Mouse (Mus musculus) lung, postnatal 10 days (tissue): Measurements from ENCODE around the gene Tspan17.

ENCODE experiments used
- DNase-seq: peaks from one replicate; pipeline ENCODE4 v3.0.0; 2021

The Tspan17 gene

DNA sequence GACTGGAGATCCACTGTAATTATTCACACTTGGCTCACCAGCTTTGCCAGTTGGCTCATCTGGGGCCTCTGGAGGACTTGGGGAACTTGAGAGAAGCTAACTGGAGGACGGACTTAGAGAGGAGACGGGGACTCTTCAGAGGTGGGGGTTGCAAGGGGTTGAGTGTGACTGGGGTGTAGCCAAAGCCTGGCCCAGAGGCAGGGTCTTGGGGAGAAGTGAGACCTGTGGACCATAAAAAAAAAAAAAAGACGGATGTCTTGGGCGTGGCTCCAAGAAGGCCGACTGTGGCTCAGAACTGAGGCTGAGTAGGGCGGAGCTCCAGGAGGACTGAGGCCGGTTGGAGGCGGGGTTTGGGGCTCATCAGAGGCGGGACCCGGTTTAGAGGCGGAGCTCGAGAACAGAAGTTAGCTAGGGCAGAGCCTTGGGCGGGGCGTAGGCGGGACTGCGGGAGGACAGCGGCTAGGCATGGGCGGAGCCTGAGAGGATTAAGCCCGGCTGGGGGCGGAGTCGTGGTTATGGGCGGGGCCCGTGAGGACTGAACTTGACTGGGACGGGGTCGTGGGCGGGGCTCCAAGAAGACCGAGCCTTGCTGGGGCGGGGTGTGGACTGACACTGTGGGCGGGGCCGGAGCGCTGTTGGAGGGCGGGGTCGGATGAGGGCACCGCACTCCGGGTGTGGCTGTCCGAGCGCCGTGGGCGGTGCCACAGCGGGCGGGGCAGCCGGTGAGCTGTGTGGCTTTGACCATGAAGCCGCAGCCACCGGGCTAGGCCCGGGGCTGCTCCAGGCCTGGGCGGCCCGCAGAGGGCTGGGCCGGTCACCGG is at the start of gene Tspan17:
Tspan17 (plus strand) TSS at position 638 of the 821 bp plus-strand sequence.
- peak; percentile 99 for DNase-seq

DNA sequence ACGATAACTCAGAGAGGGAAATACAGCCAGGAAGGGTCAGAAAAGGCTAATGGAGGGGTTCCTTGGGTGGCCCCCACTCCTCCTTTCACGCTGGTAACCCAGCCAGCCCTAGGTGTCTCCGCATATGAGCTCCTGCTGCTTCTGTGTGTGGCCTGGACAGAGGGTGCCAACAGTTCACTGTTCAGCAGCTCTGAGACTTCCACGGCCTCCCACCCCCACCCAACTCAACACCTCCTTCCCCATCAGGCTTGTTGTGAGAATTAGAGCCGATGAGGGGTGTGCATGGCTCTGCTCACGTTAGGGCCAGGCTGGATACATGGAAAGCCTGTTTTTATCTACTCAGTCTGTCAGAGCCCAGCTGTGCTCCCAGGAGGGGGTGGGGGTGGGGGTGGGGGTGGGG is 43.1 kb upstream of the Tspan17 start:
- DNase-seq, result no peak

GRCm38 (mm10) chr13:54746896-54747295 is 42.3 kb upstream of the Tspan17 start:
- no peak for DNase-seq

GRCm38 (mm10) chr13:54748190-54748589 is 41.0 kb upstream of the Tspan17 start:
- DNase-seq, result no peak

GRCm38 (mm10) chr13:54748721-54749060 is 40.5 kb upstream of the Tspan17 start:
- no peak for DNase-seq

DNA sequence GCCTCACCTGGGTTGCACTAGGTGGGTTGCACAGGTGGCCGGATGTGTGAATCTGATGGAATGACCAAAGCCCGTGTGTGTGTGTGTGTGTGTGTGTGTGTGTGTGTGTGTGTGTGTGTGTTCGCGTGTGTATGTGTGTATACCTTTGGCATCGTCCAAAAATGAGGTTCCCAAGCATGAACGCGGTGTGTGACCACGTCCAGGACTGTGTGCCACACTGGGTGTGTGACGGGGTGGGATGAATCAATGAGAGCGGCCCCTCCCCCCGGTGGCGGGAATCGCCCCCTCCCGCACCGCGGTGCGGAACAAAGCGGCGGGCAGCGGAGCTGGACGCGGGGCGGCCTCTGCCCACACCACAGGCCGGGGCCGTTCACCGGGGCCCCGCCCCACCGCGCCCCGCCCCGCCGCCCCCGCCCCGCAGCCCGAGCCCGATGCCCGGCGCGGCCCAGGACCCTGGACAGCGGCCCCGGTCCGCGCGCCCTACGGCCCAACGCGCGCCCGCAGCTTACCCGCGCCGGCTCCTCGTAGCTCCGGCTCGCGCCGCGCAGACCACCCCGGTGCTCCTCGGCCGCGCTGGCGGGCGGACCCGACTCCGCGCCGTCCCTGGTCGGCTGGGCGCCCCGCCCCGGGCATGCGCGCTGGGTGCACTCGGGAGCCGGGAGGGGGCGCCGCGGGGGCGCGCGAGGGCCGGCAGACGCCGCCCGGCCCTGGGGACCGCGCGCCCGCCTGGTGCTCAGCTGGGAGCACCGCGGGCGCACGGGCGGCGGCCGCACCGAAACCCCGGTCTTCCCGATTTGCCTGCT is 39.9 kb upstream of the Tspan17 start:
- peak; percentile 25 for DNase-seq

GRCm38 (mm10) chr13:54749864-54750411 is 39.2 kb upstream of the Tspan17 start, which contains the start of gene Gprin1:
Gene Gprin1 (minus strand): TSS chr13:54749874.
- DNase-seq, result no peak

DNA sequence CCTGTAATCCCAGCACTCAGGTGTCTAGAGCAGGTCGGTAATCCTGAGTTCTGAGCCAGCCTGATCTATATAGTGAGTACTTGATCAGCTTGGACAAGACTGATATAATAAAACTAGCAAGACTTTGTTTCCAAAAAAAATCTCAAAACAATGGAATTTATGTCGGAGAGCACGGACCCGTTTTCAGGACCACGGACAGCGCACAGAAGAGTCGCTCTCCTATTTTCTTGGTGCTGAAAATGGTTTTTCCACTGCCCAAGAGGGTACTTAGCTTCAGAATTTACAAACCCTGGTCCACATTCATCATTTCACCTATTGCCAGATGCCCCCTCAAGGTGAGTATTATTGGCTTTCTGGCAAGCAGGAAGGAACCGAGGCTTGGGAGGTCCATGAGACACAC is 38.5 kb upstream of the Tspan17 start:
- peak; percentile 53 for DNase-seq

DNA sequence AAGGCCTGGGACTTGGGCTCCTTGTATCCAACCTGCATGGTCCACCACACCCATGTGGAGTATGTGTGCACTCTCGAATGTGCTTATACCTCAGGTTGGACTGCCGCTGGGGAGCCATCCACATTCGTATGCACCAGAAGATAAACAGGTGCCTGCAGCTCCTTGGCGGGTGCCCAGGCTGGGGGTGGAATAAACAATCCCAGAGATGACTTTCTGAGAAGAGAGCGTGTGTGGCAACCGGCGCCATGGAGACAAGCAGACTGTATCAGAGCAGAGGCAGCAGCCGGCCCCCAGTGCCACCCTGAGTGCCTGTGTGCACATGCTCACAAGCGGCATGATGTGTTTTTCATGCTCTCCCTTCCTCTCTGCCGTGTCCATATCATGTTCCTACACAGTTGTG is 36.5 kb upstream of the Tspan17 start:
- no peak for DNase-seq

GRCm38 (mm10) chr13:54753733-54754132 is 35.4 kb upstream of the Tspan17 start:
- no peak for DNase-seq

- no peak for DNase-seq
These were observed 34.8 kb upstream of the Tspan17 start for GRCm38 (mm10) chr13:54754169-54755080.

- no peak for DNase-seq
These were observed 33.9 kb upstream of the Tspan17 start for GRCm38 (mm10) chr13:54755201-54755830.

GRCm38 (mm10) chr13:54756156-54756712 is 32.9 kb upstream of the Tspan17 start:
- no peak for DNase-seq

DNA sequence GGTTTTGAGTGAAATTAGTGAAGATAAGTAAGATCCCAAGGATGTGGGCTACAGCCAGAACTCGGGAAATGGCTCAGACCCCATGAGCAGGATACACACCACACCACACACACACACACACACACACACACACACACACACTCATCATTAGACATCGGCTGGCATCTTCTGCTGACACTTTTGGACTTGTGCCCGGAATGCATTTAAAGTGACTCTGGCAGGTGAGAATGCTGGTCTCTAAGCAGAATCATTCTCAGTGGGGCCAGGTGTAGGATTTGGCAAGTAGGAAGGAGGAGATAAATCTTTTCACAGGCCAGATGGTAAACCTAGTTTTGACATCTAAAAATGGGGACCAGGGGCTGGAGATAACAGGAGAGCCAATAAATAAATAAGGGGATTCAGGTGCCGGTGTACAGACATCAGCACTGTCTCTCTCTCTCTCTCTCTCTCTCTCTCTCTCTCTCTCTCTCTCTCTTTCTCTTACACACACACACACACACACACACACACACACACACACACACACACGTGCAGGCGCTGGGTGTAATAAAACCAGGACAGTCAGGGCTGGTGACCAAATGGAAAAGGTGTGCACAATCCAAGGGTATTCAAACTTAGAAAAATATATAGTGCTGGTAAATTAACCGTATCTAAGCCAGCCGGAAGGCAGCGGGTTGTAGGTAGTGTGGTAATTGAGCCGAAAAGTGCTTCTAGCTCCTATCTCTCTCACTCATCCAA is 31.9 kb upstream of the Tspan17 start:
- no peak for DNase-seq

DNA sequence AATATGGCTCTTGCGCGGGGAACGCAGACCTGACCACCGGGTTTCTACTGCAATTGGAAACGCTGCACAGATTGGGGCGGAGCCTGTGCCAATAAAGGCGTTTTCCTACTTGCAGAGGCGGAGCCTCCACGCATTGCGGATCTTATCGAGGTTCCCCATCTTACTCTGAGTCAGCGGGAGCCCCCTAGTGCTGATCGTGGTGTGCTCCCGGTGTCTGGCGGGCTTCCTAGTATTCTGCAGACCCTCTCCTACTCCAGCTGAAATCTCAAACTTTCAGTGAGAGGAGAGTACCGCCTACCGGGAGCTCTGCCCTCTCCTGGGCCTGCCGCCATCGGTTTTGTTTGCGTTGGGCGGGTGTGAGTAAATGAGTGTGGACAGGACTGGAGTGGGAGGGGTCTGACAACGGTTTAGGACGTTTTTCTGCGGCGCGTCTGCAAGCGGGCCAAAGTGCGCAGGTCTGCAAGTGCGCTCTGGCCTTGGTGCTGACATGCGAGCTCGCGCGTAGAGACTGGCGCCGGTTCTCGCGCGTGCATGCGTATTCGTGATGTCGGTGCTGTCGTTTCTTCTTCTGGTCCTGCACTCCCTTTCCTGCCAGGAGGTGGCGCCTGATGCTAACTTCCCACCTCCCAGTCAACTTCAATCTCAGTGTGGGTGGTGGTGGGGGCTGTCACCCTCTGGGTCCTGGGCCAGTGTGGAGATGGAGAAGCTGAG is 31.0 kb upstream of the Tspan17 start:
- DNase-seq, result peak; percentile 90

DNA sequence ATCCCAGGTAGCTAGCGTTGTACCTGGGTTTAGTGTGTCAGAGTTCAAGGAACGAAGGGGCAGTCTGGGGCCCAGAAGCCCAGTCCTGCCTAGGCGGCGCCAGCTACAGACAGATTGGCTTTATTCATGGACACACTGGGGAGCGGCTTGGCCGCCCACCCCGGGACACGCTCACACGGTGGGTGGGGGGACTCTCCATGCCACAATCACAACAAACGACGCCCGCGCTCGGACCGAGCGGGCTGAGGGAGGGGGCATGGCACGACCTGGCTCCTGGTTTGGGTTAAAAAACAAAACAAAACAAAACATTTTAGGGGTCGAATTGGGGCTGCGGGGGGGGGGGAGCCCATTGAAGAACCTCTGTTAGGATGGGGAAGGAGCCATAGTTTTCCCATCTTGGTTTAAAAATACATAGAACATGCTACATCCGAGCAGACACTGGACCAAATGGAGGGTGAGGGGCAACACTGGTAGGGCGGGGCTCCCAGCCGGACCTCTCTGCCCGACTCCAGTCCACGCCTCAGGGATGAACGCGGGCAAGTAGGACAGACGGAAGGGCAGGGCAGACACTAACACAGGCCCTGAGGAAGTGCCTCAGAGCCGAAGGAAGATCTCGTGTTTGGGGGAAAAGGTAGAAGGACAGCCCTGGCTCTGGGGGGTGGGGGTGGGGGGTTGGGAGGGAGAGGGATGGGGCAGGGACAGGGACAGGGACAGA is 30.3 kb upstream of the Tspan17 start:
- no peak for DNase-seq

- no peak for DNase-seq
These were observed 29.7 kb upstream of the Tspan17 start for GRCm38 (mm10) chr13:54759496-54759895.

DNA sequence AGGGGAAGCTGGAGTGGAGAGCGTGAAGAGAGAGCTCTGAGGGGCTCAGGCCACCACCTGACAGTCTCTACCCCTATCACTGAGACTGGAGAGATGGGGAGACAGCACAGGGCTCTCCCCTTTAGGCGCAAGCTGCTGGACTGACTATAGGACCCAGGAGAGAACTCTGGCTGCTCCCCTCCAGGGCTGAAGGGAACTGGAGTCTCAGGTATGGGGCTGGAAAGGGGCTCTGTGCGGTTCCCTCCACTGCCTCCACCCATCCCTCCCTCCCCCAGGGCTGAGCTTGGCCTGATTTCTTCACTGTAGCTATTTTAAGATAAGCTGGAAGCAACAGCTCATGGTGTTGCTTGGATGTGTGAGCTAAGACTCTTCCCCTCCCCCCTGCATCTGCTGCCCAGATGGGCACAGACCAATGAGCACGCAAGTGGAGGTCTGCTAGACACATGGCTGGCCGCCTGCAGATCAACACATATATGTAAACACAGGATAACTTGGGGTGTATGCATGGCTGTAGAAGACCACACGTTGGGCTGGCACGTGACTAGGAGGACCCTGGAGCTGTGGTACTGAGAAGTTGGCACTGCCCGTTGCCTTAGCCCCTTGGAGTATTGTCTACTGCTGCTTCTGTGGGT is 28.9 kb upstream of the Tspan17 start:
- DNase-seq, result no peak

- DNase-seq, result no peak
These were observed 28.3 kb upstream of the Tspan17 start for GRCm38 (mm10) chr13:54760906-54761305.
